Mouse (Mus musculus): ENCODE measurements at regions not wholly inside any gene's neighbourhood (a gene's known extent, or its start where the extent isn't known, plus 50 kb on each side); places are given as distances from the start of the nearest gene placed in this dataset.

DNA sequence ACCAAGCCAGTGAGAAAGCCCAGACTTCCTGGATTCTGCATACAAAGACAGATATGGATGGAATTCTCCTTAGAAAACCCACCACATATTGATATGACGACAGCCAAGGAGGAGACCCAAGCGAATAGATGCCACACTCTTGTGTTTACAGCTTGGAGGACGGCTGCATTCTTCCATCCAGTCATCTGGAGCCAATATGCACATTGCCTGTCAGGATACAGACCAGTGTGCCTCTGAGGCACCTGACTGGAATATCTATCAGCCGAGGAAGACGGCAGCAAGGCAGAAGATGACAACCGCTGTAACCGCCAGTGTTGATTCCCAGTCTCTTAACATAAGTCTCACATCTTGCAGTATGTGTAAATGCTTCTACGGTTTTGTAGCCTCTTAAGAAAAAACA lies 105.3 kb downstream of the Tsen15 start:
- Histone ChIP-seq H3K36me3 (replicated peaks in 1 of 2; ENCODE audit: control insufficient read depth in 1 of 2, insufficient read depth in 1 of 2, low read length in 1 of 2) (no peaks in the 10 kb centered on the region), H3K79me2 (replicated peaks; ENCODE audit: control insufficient read depth, extremely low read depth, insufficient read depth, poor library complexity, severe bottlenecking) (no peaks in the 10 kb centered on the region), H3K4me2 (ENCODE audit: insufficient read depth, low read depth, poor library complexity, severe bottlenecking) (no peak overlapping the region), H3K4me3 (replicated peaks in 1 of 3; ENCODE audit: low read depth in 2 of 3, low read length in 2 of 3, poor library complexity in 1 of 3) (no peak overlapping the region), H3K9ac (ENCODE audit: insufficient read depth, low read depth) (no peak overlapping the region), H3K27me3 (replicated peaks) (no peaks in the 10 kb centered on the region), H3K9me3 (replicated peaks; ENCODE audit: low read length) (no peaks in the 10 kb centered on the region), H3K27ac (ENCODE audit: insufficient read depth, low read depth) (no peak overlapping the region), H3K4me1 (ENCODE audit: control insufficient read depth in 1 of 2, insufficient read depth in 2 of 2) (no peaks in the 10 kb centered on the region)
- in situ Hi-C loops (cut with MboI; ENCODE audit: low pct_ligation_motif_present, low pct_unique_long_range_greater_than_20kb, low sequenced_read_pairs) (no loop called here), dilution Hi-C loops (cut with MboI; ENCODE audit: extremely low pct_ligation_motif_present, extremely low pct_unique_long_range_greater_than_20kb, low sequenced_read_pairs) (no loop called here)
- DNase-seq (ENCODE audit: extremely low read depth): no peak
- TF ChIP-seq ZMIZ1 (IDR thresholded peaks at IDR 0.05; ENCODE audit: low read depth, low read length) (no peak), JUN (IDR thresholded peaks at IDR 0.05; ENCODE audit: insufficient read depth, low read depth, low read length) (no peak), ZC3H11A (IDR thresholded peaks at IDR 0.05; ENCODE audit: low read depth, low read length) (no peak), PAX5 (IDR thresholded peaks at IDR 0.05; ENCODE audit: low read length) (no peak), CTCF (conservative IDR thresholded peaks at IDR 0.05 in 1 of 2, IDR thresholded peaks at IDR 0.05 in 1 of 2; ENCODE audit: low read depth in 2 of 2, low read length in 2 of 2) (no peak), ZNF384 (IDR thresholded peaks at IDR 0.05; ENCODE audit: low read depth, low read length) (no peak)

GRCm38 (mm10) chr1:152280014-152280413 lies 106.5 kb downstream of the Tsen15 start:
- H3K36me3 ChIP-seq (replicated peaks in 1 of 2; ENCODE audit: control insufficient read depth in 1 of 2, insufficient read depth in 1 of 2, low read length in 1 of 2): no peaks in the 10 kb centered on the region
- H3K4me3 ChIP-seq (replicated peaks in 1 of 3; ENCODE audit: low read depth in 2 of 3, low read length in 2 of 3, poor library complexity in 1 of 3): no peak overlapping the region
- no peaks in the 10 kb centered on the region for H3K79me2 ChIP-seq (replicated peaks; ENCODE audit: control insufficient read depth, extremely low read depth, insufficient read depth, poor library complexity, severe bottlenecking)
- no peak overlapping the region for H3K4me2 ChIP-seq (ENCODE audit: insufficient read depth, low read depth, poor library complexity, severe bottlenecking)
- H3K9me3 ChIP-seq (replicated peaks; ENCODE audit: low read length): no peaks in the 10 kb centered on the region
- H3K27me3 ChIP-seq (replicated peaks): no peaks in the 10 kb centered on the region
- no peak overlapping the region for H3K9ac ChIP-seq (ENCODE audit: insufficient read depth, low read depth)
- in situ Hi-C loops (cut with MboI; ENCODE audit: low pct_ligation_motif_present, low pct_unique_long_range_greater_than_20kb, low sequenced_read_pairs): no loop called here
- peak; percentile 23 for DNase-seq (ENCODE audit: extremely low read depth)
- H3K4me1 ChIP-seq (ENCODE audit: control insufficient read depth in 1 of 2, insufficient read depth in 2 of 2): no peaks in the 10 kb centered on the region
- dilution Hi-C loops (cut with MboI; ENCODE audit: extremely low pct_ligation_motif_present, extremely low pct_unique_long_range_greater_than_20kb, low sequenced_read_pairs): no loop called here
- H3K27ac ChIP-seq (ENCODE audit: insufficient read depth, low read depth): no peak overlapping the region
- TF ChIP-seq USF2 (conservative IDR thresholded peaks at IDR 0.05; ENCODE audit: low read depth, low read length) (no peak), CTCF (conservative IDR thresholded peaks at IDR 0.05 in 1 of 2, IDR thresholded peaks at IDR 0.05 in 1 of 2; ENCODE audit: low read depth in 2 of 2, low read length in 2 of 2) (peak; percentile 57 to 60; a peak in 3 of 4 replicates), KAT2A (IDR thresholded peaks at IDR 0.05; ENCODE audit: insufficient replicate concordance, low read length) (no peak), SMC3 (IDR thresholded peaks at IDR 0.05; ENCODE audit: low read depth, low read length) (0 out of 2 replicates have a peak, but pooled peaks have one; percentile 18), IRF4 (IDR thresholded peaks at IDR 0.05; ENCODE audit: low read depth, low read length) (no peak), RAD21 (IDR thresholded peaks at IDR 0.05; ENCODE audit: low read depth, low read length) (peak; percentile 40)

- in situ Hi-C loops (cut with MboI; ENCODE audit: low pct_ligation_motif_present, low pct_unique_long_range_greater_than_20kb, low sequenced_read_pairs): no loop called here
- no peaks in the 10 kb centered on the region for H3K27me3 ChIP-seq (replicated peaks)
- TF ChIP-seq NRF1 (IDR thresholded peaks at IDR 0.05; ENCODE audit: low read depth, low read length): no peak
- TF ChIP-seq POLR2A (IDR thresholded peaks at IDR 0.05; ENCODE audit: low read depth, low read length): no peak
- no peak for TF ChIP-seq GABPA (IDR thresholded peaks at IDR 0.05; ENCODE audit: insufficient replicate concordance, low read depth, low read length)
- TF ChIP-seq MEF2A (IDR thresholded peaks at IDR 0.05; ENCODE audit: borderline replicate concordance, low read depth, low read length): no peak
- no peak for TF ChIP-seq E2F4 (IDR thresholded peaks at IDR 0.05; ENCODE audit: insufficient replicate concordance, low read depth, low read length)
- no peak for TF ChIP-seq RCOR1 (conservative IDR thresholded peaks at IDR 0.05; ENCODE audit: low read depth, low read length)
- TF ChIP-seq MAZ (IDR thresholded peaks at IDR 0.05; ENCODE audit: low read depth, low read length): no peak
- no peak for TF ChIP-seq CTCF (conservative IDR thresholded peaks at IDR 0.05 in 1 of 2, IDR thresholded peaks at IDR 0.05 in 1 of 2; ENCODE audit: low read depth in 2 of 2, low read length in 2 of 2)
- no peak for TF ChIP-seq PAX5 (IDR thresholded peaks at IDR 0.05; ENCODE audit: low read length)
- TF ChIP-seq USF2 (conservative IDR thresholded peaks at IDR 0.05; ENCODE audit: low read depth, low read length): no peak
- no peak for TF ChIP-seq UBTF (IDR thresholded peaks at IDR 0.05; ENCODE audit: low read depth, low read length)
- TF ChIP-seq BHLHE40 (IDR thresholded peaks at IDR 0.05; ENCODE audit: low read depth, low read length): no peak
- TF ChIP-seq SIN3A (IDR thresholded peaks at IDR 0.05; ENCODE audit: low read length): no peak
- TF ChIP-seq SMC3 (IDR thresholded peaks at IDR 0.05; ENCODE audit: low read depth, low read length): no peak
- TF ChIP-seq TBP (conservative IDR thresholded peaks at IDR 0.05; ENCODE audit: low read depth, low read length): no peak
- TF ChIP-seq POLR2AphosphoS2 (IDR thresholded peaks at IDR 0.05; ENCODE audit: low read depth, low read length): no peak
Measured at GRCm38 (mm10) chr1:152275011-152275410, 111.5 kb downstream of the Tsen15 start.

More at GRCm38 (mm10) chr1:152275011-152275410, 111.5 kb downstream of the Tsen15 start:
- H3K9ac ChIP-seq (ENCODE audit: insufficient read depth, low read depth): no peak overlapping the region
- no peaks in the 10 kb centered on the region for H3K36me3 ChIP-seq (replicated peaks in 1 of 2; ENCODE audit: control insufficient read depth in 1 of 2, insufficient read depth in 1 of 2, low read length in 1 of 2)
- no peak for DNase-seq (ENCODE audit: extremely low read depth)
- H3K9me3 ChIP-seq (replicated peaks; ENCODE audit: low read length): no peaks in the 10 kb centered on the region
- no peak overlapping the region for H3K4me2 ChIP-seq (ENCODE audit: insufficient read depth, low read depth, poor library complexity, severe bottlenecking)
- no peak overlapping the region for H3K4me3 ChIP-seq (replicated peaks in 1 of 3; ENCODE audit: low read depth in 2 of 3, low read length in 2 of 3, poor library complexity in 1 of 3)
- dilution Hi-C loops (cut with MboI; ENCODE audit: extremely low pct_ligation_motif_present, extremely low pct_unique_long_range_greater_than_20kb, low sequenced_read_pairs): no loop called here
- H3K79me2 ChIP-seq (replicated peaks; ENCODE audit: control insufficient read depth, extremely low read depth, insufficient read depth, poor library complexity, severe bottlenecking): no peaks in the 10 kb centered on the region
- no peaks in the 10 kb centered on the region for H3K4me1 ChIP-seq (ENCODE audit: control insufficient read depth in 1 of 2, insufficient read depth in 2 of 2)
- no peak overlapping the region for H3K27ac ChIP-seq (ENCODE audit: insufficient read depth, low read depth)

All from CH12.LX (cell line).